Mouse (Mus musculus): ENCODE data around the gene Pfn1. TPM values are rescaled to one million over a fixed set of nuclear protein-coding genes. Genes with fewer than 3 reads are reported as not detected.

Pfn1 gene
- polyA plus RNA-seq, 1 experiment from 2014 or later, result 1,070 TPM

- Histone ChIP-seq H3K4me3 (replicated peaks) (no peak overlapping the region), H3K9me3 (no peaks in the 10 kb centered on the region), H3K27ac (no peak overlapping the region), H3K4me1 (peaks cover 54% of the 10 kb centered on the region), H3K4me2 (no peak overlapping the region), H3K27me3 (no peaks in the 10 kb centered on the region), H3K36me3 (replicated peaks) (peaks cover 43% of the 10 kb centered on the region), H3K9ac (no peak overlapping the region)
- 85% methylated on average over 12 of the region's 12 CpGs for WGBS
- ATAC-seq (ENCODE audit: low FRiP score), result no peak
These were observed 3.9 kb downstream of the Pfn1 start for GRCm38 (mm10) chr11:70650322-70651175.

DNA sequence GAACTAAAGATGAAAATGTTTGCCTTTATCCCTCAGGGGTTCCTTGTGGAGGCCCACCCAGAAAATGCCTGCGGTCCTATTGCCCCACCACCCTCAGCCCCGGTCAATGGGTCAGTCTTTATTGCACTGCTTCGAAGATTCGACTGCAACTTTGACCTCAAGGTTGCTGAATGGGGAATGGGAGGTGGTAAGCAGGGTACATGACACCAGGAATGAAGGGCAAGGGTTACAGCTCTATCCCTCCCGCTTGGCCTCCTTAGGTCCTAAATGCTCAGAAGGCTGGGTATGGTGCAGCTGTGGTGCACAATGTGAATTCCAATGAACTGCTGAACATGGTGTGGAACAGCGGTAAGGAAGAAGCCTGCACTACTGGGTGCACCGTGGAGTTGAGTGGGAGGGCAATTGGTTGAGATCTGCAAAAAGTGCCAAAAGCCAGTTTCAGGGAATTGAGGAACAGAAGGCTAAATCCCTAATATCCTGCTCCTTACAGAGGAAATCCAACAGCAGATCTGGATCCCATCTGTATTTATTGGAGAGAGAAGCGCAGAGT lies 5.2 kb downstream of the Pfn1 start:
- Histone ChIP-seq H3K4me1 (peaks cover 57% of the 10 kb centered on the region), H3K36me3 (replicated peaks) (peaks cover 55% of the 10 kb centered on the region), H3K27me3 (no peaks in the 10 kb centered on the region), H3K9me3 (no peaks in the 10 kb centered on the region), H3K4me3 (replicated peaks) (no peak overlapping the region), H3K27ac (no peak overlapping the region), H3K9ac (no peak overlapping the region), H3K4me2 (peak overlapping the region; percentile 8; the same call in 1 of the 2 replicates)
- ATAC-seq (ENCODE audit: low FRiP score), result no peak
- WGBS, result 87% methylated on average over 8 of the region's 8 CpGs

- Histone ChIP-seq H3K4me1 (peaks cover 57% of the 10 kb centered on the region), H3K9me3 (no peaks in the 10 kb centered on the region), H3K4me2 (peak overlapping the region; percentile 100), H3K27me3 (no peaks in the 10 kb centered on the region), H3K27ac (no peak overlapping the region), H3K4me3 (replicated peaks) (peak overlapping the region; percentile 78), H3K9ac (peak overlapping the region; percentile 87), H3K36me3 (replicated peaks) (peaks cover 60% of the 10 kb centered on the region)
- 84% methylated on average over 4 of the region's 4 CpGs for WGBS
- ATAC-seq (ENCODE audit: low FRiP score), result no peak
These were observed 5.9 kb downstream of the Pfn1 start for GRCm38 (mm10) chr11:70648512-70648911.

GRCm38 (mm10) chr11:70647716-70648420 lies 6.6 kb downstream of the Pfn1 start:
- peak overlapping the region; percentile 87 for H3K9ac ChIP-seq
- peak overlapping the region; percentile 100 for H3K4me2 ChIP-seq
- H3K9me3 ChIP-seq, result no peaks in the 10 kb centered on the region
- no peaks in the 10 kb centered on the region for H3K27me3 ChIP-seq
- peak; percentile 14; the same call in 1 of the 2 replicates for ATAC-seq (ENCODE audit: low FRiP score)
- H3K4me1 ChIP-seq, result peaks cover 54% of the 10 kb centered on the region
- peak overlapping the region; percentile 93 for H3K27ac ChIP-seq
- peaks cover 67% of the 10 kb centered on the region for H3K36me3 ChIP-seq (replicated peaks)
- 4% methylated on average over 28 of the region's 28 CpGs for WGBS
- H3K4me3 ChIP-seq (replicated peaks), result peak overlapping the region; percentile 78

DNA sequence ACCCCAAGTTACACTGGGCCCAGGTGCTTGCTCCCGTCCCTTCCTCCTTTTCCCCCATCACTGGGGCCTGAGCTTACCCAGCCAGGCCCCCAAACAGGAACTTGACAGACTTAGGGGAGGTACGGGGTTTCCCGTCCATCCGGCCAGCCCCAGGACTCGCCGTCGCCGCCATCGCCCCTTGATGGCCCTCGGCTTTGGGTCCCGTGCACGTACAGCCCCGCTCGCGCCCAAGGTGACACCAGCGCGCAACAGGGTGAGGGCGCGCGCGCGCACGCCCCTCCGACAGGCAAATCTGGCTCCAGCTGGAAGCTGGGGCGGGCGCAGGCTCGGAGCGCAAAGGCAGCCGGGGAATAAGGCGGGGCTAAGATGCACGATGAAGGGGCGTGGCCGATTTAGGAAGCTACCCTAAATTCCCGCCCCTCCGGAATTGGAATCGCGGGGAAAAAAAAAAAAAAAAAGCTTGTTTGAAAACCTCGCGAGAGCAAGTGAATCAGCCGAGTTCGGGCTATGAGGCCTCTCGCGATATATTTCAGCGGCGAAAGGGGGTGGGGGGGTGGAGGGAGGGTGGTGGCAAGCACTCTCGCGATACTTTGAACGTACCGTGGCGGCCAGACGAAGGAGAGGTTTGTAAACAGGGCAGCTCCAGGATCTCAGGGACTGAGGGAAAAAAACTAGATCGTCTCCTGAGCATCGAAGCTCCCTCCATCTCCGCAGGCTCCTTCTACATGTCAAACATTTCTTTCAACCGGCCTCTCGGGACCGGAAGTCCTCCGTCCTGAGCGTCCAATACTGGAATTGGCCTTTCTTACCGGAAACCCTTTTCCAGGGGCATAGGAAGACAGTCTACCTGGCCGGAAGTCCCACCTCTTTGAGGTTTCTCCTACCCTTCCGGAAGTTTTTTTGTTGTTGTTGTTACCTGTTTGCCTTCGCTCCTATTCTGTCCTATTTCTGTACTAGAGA lies 7.5 kb downstream of the Pfn1 start, which contains the start of the genes Rnf167 and Slc25a11:
TSS of gene Rnf167 (plus strand) at position 545 of the 960 bp plus-strand sequence.
TSS of gene Slc25a11 (minus strand) at position 789 of the 960 bp plus-strand sequence.
- peaks cover 45% of the 10 kb centered on the region for H3K4me1 ChIP-seq
- peak within 1 kb of the TSS; percentile 93 for H3K27ac ChIP-seq
- 0% methylated on average over 63 of the region's 63 CpGs for WGBS
- H3K27me3 ChIP-seq, result no peaks in the 10 kb centered on the region
- peaks cover 63% of the 10 kb centered on the region for H3K36me3 ChIP-seq (replicated peaks)
- peak within 1 kb of the TSS; percentile 87 for H3K9ac ChIP-seq
- H3K9me3 ChIP-seq, result no peaks in the 10 kb centered on the region
- H3K4me2 ChIP-seq, result peak within 1 kb of the TSS; percentile 100
- H3K4me3 ChIP-seq (replicated peaks), result peak within 1 kb of the TSS; percentile 78
- ATAC-seq (ENCODE audit: low FRiP score), result peak; percentile 90

DNA sequence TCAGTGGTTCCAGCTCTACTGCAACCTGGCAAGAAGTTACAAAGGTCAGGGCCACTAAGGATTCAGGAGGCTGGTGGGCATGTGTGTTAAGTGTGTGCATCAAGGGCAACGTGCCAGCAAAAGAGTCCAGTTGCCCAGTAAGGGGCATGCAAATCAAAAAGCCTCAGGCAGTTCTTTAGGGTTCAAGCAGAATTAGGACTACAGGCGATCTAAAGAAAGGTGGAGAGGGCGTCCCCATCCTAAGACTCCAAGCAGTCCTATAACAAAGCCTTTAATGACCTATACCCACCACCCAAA lies 8.2 kb downstream of the Pfn1 start:
- 17% methylated on average over 3 of the region's 3 CpGs for WGBS
- ATAC-seq (ENCODE audit: low FRiP score), result no peak

GRCm38 (mm10) chr11:70645461-70646258 lies 8.8 kb downstream of the Pfn1 start:
- Histone ChIP-seq H3K4me2 (peak overlapping the region; percentile 73), H3K9ac (peak overlapping the region; percentile 86), H3K4me1 (peaks cover 38% of the 10 kb centered on the region), H3K4me3 (replicated peaks) (peak overlapping the region; percentile 78), H3K27ac (no peak overlapping the region), H3K9me3 (no peaks in the 10 kb centered on the region), H3K27me3 (no peaks in the 10 kb centered on the region), H3K36me3 (replicated peaks) (peaks cover 51% of the 10 kb centered on the region)
- no peak for ATAC-seq (ENCODE audit: low FRiP score)
- WGBS, result 92% methylated on average over 12 of the region's 12 CpGs

More for the DNA sequence above, 8.2 kb downstream of the Pfn1 start:
- Histone ChIP-seq H3K4me2 (peak overlapping the region; percentile 73), H3K4me1 (peaks cover 42% of the 10 kb centered on the region), H3K9ac (peak overlapping the region; percentile 86), H3K4me3 (replicated peaks) (peak overlapping the region; percentile 78), H3K27ac (peak overlapping the region; percentile 92), H3K36me3 (replicated peaks) (peaks cover 56% of the 10 kb centered on the region), H3K27me3 (no peaks in the 10 kb centered on the region), H3K9me3 (no peaks in the 10 kb centered on the region)

DNA sequence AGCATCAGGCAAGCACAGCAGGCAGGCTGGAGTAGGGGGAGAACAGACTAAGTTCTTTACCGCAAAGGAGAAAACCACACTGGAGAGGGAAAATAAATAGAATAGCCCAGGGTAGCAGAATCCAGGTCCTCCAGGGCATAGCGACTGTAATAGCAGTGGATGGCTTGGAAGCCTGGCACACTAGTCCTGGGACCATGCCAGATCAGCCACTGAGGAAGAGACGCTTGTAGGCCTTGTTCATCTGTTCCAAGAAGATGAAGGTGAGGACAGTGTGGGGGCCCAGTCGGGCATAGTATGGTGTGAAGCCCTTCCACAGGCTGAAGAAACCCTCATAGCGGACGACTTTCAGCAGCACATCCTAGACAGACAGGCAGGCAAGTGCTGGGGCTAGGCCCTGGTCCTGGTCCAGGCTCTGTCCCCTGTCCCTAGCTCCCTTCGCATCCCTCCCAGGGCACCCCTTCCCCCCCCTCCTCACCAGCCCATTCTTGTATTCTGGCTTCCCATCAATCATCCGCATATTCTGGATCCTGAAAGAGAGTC lies 9.8 kb downstream of the Pfn1 start:
- 0 out of 2 replicates have a peak overlapping the region, but pooled peaks have one; percentile 27 for H3K9ac ChIP-seq
- no peak overlapping the region for H3K4me3 ChIP-seq (replicated peaks)
- peaks cover 41% of the 10 kb centered on the region for H3K36me3 ChIP-seq (replicated peaks)
- no peaks in the 10 kb centered on the region for H3K9me3 ChIP-seq
- no peaks in the 10 kb centered on the region for H3K27me3 ChIP-seq
- 92% methylated on average over 8 of the region's 8 CpGs for WGBS
- no peak overlapping the region for H3K27ac ChIP-seq
- H3K4me1 ChIP-seq, result peaks cover 34% of the 10 kb centered on the region
- ATAC-seq (ENCODE audit: low FRiP score), result no peak
- no peak overlapping the region for H3K4me2 ChIP-seq

DNA sequence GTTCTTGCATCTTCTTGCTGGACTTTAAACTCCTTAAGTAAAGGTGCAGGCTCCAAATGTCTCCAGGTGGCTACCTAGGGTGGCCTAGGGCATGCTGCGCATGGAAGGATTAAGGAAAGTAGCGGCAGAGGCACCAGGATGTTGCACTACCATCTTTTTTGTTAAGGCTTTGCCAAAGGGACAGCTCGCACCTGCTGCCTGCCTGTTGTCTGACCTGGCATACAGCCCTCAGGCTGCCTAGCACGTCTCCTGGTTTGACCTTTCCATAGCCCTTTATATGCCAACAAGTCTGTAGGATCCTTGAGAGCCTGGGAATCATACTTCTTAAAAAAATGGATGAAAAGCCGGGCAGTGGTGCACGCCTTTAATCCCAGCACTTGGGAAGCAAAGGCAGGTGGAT lies 11.4 kb downstream of the Pfn1 start:
- no peak overlapping the region for H3K4me3 ChIP-seq (replicated peaks)
- no peak overlapping the region for H3K27ac ChIP-seq
- H3K9me3 ChIP-seq, result no peaks in the 10 kb centered on the region
- no peak overlapping the region for H3K9ac ChIP-seq
- ATAC-seq (ENCODE audit: low FRiP score), result no peak
- H3K27me3 ChIP-seq, result 0 out of 2 replicates have a peak, but pooled peaks cover 4% of the 10 kb centered on the region
- peaks cover 19% of the 10 kb centered on the region for H3K4me1 ChIP-seq
- H3K36me3 ChIP-seq (replicated peaks), result peaks cover 28% of the 10 kb centered on the region
- 87% methylated on average over 6 of the region's 6 CpGs for WGBS
- no peak overlapping the region for H3K4me2 ChIP-seq

GRCm38 (mm10) chr11:70641241-70641640 lies 13.2 kb downstream of the Pfn1 start:
- no peaks in the 10 kb centered on the region for H3K9me3 ChIP-seq
- no peak overlapping the region for H3K9ac ChIP-seq
- peaks cover 28% of the 10 kb centered on the region for H3K36me3 ChIP-seq (replicated peaks)
- 84% methylated on average over 7 of the region's 7 CpGs for WGBS
- peaks cover 15% of the 10 kb centered on the region for H3K4me1 ChIP-seq
- ATAC-seq (ENCODE audit: low FRiP score), result no peak
- H3K27me3 ChIP-seq, result 0 out of 2 replicates have a peak, but pooled peaks cover 4% of the 10 kb centered on the region
- H3K4me3 ChIP-seq (replicated peaks), result no peak overlapping the region
- no peak overlapping the region for H3K27ac ChIP-seq
- no peak overlapping the region for H3K4me2 ChIP-seq
